Mouse (Mus musculus): ENCODE results near the gene Slc27a2.
A peak's percentile ranks its signal among the peaks of the same experiment; 100 is the strongest.

GRCm38 (mm10) chr2:126597279-126598241, 45.4 kb downstream of the Slc27a2 start:
- TF ChIP-seq CTCF (IDR thresholded peaks at IDR 0.05 in 2 of 3, conservative IDR thresholded peaks at IDR 0.05 in 1 of 3; ENCODE audit: control insufficient read depth in 1 of 3, insufficient read depth in 1 of 3, low read depth in 2 of 3, low read length in 3 of 3, poor library complexity in 1 of 3, severe bottlenecking in 1 of 3) (no peak), HCFC1 (IDR thresholded peaks at IDR 0.05; ENCODE audit: low read depth, low read length) (no peak), RCOR1 (IDR thresholded peaks at IDR 0.05; ENCODE audit: low read depth, low read length) (no peak), EP300 (IDR thresholded peaks at IDR 0.05; ENCODE audit: low read depth in 1 of 2, low read length in 2 of 2) (no peak), ZNF384 (IDR thresholded peaks at IDR 0.05; ENCODE audit: low read depth, low read length) (no peak), POLR2A (IDR thresholded peaks at IDR 0.05; ENCODE audit: control insufficient read depth in 1 of 2, insufficient read depth in 1 of 2, low read depth in 1 of 2, low read length in 2 of 2, poor library complexity in 1 of 2) (no peak), GATA1 (IDR thresholded peaks at IDR 0.05; ENCODE audit: low read depth, low read length) (no peak), ZKSCAN1 (IDR thresholded peaks at IDR 0.05; ENCODE audit: low read depth, low read length) (no peak), MAX (IDR thresholded peaks at IDR 0.05; ENCODE audit: low read length) (peak; percentile 30; the same call in 1 of the 2 replicates)
